Mouse (Mus musculus): ENCODE results near the gene Pnpla6. TPM values are rescaled to one million over a fixed set of nuclear protein-coding genes. Genes with fewer than 3 reads are reported as not detected.

The Pnpla6 gene
- polyA plus RNA-seq (2017; shearing (Covaris generic)), result 55.6 TPM

DNA sequence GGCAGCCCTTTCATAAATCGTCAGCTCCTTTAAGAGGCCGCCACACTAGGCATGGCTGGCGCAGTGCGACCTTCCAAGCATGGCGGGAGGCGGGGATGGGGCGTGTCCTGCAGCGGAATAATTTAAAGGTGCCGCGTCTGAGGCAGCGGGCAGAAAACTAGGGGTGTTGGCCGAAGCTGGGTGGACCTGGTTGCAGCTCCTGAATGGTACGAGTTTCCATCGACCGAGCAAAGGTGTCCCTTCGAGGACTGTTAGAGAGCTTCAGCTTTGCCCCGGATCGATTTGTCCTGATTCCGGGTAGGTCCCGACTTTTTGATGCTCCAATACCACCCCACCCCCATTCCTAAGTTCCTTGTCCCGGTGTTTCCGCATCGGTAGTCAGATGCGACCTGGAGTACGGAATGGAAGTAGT is at the start of gene Pnpla6:
Gene Pnpla6, plus strand, starts transcription at position 125 of the 412 bp plus-strand sequence.

DNA sequence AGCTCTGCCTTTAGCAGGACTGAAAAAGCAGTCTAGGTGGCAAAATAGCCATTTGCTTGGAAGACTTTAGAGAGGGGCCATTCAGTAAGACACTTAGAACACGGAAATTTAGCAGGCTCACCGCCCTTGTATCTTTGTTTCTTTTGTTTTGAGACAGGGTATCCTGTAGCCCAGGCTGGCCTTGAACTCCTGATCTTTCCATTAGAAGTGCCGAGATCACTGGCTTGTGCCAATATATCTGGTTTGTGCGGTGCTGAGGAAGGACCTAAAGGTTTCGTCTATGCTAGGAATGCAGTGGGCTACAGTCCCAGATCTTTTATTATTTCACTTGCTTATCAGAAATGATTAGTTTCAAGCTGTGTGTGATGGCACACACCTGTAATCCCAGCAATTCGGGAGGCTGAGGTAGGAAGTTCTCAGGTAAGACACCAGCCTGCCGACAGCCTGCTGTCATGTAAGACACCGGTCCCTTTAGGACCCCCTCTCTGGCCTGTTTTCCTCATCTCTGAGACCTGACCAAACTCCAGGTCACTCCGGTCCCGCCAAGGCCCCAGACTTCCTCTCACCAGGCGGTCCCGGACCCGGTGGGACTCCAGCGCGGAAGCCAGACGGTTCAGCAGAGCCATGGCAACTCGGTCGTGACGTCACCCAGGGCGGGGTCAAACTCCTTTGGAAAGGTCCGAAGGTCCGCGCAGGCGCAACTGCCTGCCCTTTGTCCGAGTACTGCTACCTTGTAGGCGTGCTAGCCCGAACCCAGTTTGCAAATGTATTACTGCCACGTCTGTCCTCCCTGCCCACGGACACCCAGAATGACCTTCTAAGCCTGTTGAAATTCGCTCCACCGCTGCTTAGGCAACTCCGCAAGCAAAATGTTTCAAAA is 47.9 kb upstream of the Pnpla6 start, which contains the start of gene Pex11g:
Gene Pex11g, minus strand, starts transcription at position 675 of the 880 bp plus-strand sequence.

DNA sequence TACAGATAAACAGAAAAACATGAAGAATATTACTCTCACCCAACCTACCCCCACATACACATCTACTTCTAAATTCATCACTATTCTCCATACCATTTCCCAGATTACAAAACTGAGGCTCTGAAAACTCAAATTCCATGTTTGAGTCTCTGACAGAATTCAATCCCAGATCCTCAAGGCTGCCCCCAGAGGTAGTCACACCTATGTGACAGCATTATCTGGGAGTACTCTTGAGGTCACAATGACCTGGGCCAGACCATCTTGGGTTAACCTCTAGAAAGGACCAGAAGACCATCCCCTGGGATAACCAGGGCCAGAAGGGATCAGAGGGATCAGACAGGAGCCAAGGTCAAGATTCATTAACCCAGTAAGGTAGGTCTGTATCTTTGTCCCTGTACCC is 44.6 kb upstream of the Pnpla6 start, which contains the start of gene Tex45:
Gene Tex45, plus strand, starts transcription at position 301 of the 400 bp plus-strand sequence.

DNA sequence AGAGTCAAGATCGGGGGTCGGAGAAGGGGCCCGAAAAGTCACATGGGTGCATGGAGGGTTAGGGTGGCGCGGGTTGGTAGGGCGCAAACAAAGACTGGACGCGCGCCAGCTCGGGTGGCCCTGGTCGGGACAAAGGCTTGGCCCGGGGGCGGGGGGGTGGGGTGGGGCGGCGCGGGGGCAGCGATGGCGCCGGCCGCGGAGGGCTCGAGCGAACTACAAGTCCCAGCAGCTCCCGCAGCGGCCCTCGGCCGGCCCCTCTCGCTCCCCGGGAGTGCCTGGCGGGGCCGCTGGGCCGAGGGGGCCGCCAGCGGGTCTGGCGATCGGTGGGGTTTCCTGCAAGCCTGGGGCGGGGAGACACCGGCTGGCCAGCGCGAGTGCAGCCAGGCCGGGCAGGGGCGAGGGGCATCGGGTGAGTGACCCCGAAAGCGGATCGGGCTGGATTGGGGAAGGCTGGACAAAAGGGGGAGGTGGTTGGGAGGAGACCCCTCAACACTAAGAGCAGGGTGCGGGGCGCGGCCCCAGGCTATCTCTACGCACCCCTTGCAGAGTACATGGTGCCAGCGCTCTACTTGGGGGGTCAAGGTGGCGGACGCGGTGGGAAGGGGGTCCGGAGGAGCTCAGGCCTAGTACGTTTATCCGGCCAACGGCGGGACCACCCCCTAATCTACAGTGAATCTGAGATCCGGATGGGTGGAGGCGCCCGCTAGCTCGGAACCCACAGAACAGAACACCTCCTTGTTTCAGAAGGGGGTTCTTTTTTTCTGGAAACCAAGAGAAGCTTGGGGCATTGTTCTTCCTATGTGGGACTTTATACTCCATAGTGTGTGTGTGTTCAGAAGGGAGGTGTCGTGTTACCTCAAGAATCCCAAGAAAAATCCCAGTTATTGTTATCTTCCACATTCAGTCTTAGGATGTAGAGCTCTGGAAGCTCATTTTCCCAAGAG is 22.0 kb upstream of the Pnpla6 start, which contains the start of gene Zfp358:
Gene Zfp358, plus strand, starts transcription at position 238 of the 944 bp plus-strand sequence.

DNA sequence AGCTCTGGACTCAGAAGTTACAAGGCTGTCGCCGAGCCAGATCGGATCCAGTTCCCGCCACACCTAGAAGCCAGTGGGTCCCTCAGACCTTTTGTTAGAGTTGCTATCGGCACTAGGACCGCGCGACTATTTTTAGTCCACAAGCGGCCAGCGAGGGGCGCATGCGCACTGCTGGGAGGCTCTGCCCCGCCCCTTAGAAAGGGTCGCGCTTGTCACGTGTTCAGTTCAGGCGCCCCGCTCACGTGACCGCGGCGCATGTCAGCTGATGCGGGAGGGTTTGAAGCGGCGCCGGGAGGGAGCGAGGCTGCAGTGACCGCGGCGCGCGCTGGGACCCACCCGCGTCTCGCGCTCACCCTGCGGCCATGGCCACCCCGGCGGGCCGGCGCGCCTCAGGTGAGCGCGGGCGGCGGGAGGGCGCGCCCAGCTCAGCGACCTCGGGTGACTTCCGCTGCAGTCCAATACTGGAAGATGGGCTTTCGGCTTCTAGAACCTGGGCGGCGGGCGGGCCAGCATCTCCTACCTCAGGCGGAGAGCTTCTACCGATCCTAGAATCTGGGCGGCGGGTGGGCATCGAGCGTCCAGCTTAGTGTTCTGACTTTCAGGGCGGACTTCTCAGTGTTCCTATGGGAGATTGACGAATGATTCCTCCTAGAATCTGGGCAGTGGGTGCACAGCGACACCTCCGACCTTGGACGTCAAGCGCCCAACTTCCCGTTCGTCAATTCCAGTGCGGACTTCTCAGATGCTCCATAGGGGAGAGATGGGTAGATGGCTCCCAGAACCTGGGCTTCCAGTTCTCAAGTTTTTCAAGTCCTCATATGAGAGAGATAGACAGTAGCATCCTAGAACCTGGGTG is 14.7 kb upstream of the Pnpla6 start, which contains the start of gene Mcoln1:
Gene Mcoln1, plus strand, starts transcription at position 223 of the 856 bp plus-strand sequence.

DNA sequence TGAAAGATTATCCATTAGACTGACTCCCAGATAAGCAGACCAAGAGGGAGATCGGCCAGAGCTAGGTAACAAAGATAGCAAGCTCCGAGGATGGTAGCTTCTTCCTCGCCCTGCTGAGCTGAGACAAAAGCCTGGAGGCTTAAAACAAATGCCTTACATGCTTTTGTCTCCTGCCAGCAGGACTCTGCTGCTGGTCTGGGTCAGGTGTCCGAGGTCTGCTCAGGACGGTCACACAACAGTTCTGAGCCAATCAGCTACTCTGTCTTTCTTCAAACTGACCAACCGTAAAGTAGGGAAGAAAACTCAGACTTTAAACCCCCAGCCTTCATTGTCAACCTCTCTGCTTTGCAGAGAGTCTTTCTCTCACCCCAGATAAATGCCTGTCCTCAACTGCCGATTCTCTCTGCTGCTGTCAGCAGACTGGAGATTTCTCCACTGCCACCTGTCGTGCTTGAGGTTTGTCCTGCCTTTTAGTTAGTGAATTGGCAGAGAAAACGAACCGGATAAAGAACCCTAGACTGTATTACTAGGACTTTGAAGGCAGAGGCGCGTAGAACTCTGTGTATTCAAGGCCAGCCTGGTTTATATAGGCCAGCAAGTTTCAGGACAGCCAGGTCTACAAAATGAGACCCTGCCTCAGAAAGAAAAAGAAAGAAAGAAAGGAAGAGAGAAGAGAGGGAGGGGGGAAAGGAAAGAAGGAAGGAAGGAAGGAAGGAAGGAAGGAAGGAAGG is 52.6 kb downstream of the Pnpla6 start, which contains the start of gene C330021F23Rik:
Gene C330021F23Rik, plus strand, starts transcription at position 350 of the 731 bp plus-strand sequence.

DNA sequence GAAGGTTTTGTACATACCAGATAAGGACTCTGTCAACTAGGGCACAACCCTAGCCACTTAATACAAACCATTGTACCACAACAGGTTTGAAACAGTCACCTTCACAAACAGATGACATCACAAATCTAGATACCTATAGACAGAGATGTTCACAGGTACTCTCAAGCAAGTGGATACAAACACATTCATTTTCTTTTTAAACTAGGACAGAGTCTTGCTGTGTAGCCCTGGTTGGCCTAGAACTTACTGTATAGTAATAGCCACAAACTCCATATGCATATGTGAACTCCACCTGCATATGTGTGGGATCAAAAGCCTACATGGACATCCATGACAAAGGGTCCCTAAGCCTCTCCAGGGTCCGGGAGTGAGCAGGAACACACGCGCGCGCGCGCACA is 71.8 kb downstream of the Pnpla6 start, which contains the start of gene Camsap3:
Gene Camsap3, plus strand, starts transcription at position 301 of the 398 bp plus-strand sequence.

Other genes starting within 250 kb of the Pnpla6 start
- 25.0 TPM for gene Insr, start 235.8 kb upstream of the Pnpla6 start, polyA plus RNA-seq (2017; shearing (Covaris generic))
- gene A430078G23Rik, start 162.0 kb upstream of the Pnpla6 start, polyA plus RNA-seq (2017; shearing (Covaris generic)), result 82.3 TPM
- gene Arhgef18, start 122.4 kb upstream of the Pnpla6 start, polyA plus RNA-seq (2017; shearing (Covaris generic)), result 47.6 TPM
- gene Pex11g, start 47.7 kb upstream of the Pnpla6 start, polyA plus RNA-seq (2017; shearing (Covaris generic)), result 6.5 TPM
- not detected for gene Tex45, start 44.5 kb upstream of the Pnpla6 start, polyA plus RNA-seq (2017; shearing (Covaris generic))
- gene Zfp358, start 22.2 kb upstream of the Pnpla6 start, polyA plus RNA-seq (2017; shearing (Covaris generic)), result 3.1 TPM
- 20.7 TPM for gene Mcoln1, start 14.9 kb upstream of the Pnpla6 start, polyA plus RNA-seq (2017; shearing (Covaris generic))
- gene C330021F23Rik, start 52.6 kb downstream of the Pnpla6 start, polyA plus RNA-seq (2017; shearing (Covaris generic)), result not detected
- 0.06 TPM for gene Camsap3, start 71.9 kb downstream of the Pnpla6 start, polyA plus RNA-seq (2017; shearing (Covaris generic))
- gene Xab2, start 105.9 kb downstream of the Pnpla6 start, polyA plus RNA-seq (2017; shearing (Covaris generic)), result 139 TPM
- 142 TPM for gene Pet100, start 106.2 kb downstream of the Pnpla6 start, polyA plus RNA-seq (2017; shearing (Covaris generic))
- not detected for gene Pcp2, start 110.2 kb downstream of the Pnpla6 start, polyA plus RNA-seq (2017; shearing (Covaris generic))
- 252 TPM for gene Stxbp2, start 115.6 kb downstream of the Pnpla6 start, polyA plus RNA-seq (2017; shearing (Covaris generic))
- gene Retn, start 140.4 kb downstream of the Pnpla6 start, polyA plus RNA-seq (2017; shearing (Covaris generic)), result not detected
- not detected for gene Mcemp1, start 150.4 kb downstream of the Pnpla6 start, polyA plus RNA-seq (2017; shearing (Covaris generic))
- not detected for gene Fcor, start 157.0 kb downstream of the Pnpla6 start, polyA plus RNA-seq (2017; shearing (Covaris generic))
- 38.9 TPM for gene Trappc5, start 160.9 kb downstream of the Pnpla6 start, polyA plus RNA-seq (2017; shearing (Covaris generic))
- 1.1 TPM for gene Fcer2a, start 178.8 kb downstream of the Pnpla6 start, polyA plus RNA-seq (2017; shearing (Covaris generic))
- not detected for gene Clec4g, start 205.3 kb downstream of the Pnpla6 start, polyA plus RNA-seq (2017; shearing (Covaris generic))
- gene Cd209a, start 233.6 kb downstream of the Pnpla6 start, polyA plus RNA-seq (2017; shearing (Covaris generic)), result 0.43 TPM

All from CD4-positive, CD25-positive, alpha-beta regulatory T cell, adult 9 weeks (primary cell).